Mouse (Mus musculus): ENCODE results near the gene Hmgcs2.

Gene Hmgcs2

GRCm38 (mm10) chr3:98279682-98280081 is 553 bp upstream of the Hmgcs2 start:
- no peak for DNase-seq (ENCODE audit: low read depth, low spot score)

GRCm38 (mm10) chr3:98280933-98281678 is 871 bp downstream of the Hmgcs2 start:
- DNase-seq (ENCODE audit: low read depth, low spot score): peak; percentile 74

GRCm38 (mm10) chr3:98282422-98282821 is 2.2 kb downstream of the Hmgcs2 start:
- no peak for DNase-seq (ENCODE audit: low read depth, low spot score)

DNA sequence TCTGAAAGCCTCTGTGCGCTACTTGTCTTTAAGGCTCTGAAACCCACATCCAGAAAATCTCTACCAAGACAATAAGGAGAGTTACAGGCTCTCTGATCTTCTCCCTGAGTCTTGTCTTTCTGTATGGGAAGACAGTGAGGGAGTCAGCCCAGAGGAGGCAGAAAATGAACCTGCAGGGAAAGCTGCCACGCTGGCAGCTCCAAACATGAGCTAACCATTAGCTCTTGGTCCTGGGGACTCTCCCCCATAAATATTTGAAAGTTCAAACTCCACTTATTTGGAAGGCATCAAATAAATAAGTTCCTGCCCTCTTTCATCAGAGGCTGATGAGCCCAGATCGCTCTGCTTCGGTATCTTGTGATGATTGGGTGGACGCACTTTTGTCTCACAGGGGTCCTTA is 3.0 kb downstream of the Hmgcs2 start:
- no peak for DNase-seq (ENCODE audit: low read depth, low spot score)

DNA sequence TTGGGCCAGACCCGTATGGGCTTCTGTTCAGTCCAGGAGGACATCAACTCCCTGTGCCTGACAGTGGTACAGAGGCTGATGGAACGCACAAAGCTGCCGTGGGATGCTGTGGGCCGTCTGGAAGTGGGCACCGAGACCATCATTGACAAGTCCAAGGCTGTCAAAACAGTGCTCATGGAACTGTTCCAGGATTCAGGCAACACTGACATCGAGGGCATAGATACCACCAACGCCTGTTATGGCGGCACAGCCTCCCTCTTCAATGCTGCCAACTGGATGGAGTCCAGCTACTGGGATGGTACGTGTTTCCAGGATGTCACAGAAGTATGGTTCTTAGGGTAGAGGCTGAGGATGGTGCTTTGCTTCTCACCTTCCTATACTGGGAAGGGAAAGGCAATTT is 10.8 kb downstream of the Hmgcs2 start:
- DNase-seq (ENCODE audit: low read depth, low spot score): no peak

GRCm38 (mm10) chr3:98295965-98296364 is 15.7 kb downstream of the Hmgcs2 start:
- peak; percentile 59 for DNase-seq (ENCODE audit: low read depth, low spot score)

DNA sequence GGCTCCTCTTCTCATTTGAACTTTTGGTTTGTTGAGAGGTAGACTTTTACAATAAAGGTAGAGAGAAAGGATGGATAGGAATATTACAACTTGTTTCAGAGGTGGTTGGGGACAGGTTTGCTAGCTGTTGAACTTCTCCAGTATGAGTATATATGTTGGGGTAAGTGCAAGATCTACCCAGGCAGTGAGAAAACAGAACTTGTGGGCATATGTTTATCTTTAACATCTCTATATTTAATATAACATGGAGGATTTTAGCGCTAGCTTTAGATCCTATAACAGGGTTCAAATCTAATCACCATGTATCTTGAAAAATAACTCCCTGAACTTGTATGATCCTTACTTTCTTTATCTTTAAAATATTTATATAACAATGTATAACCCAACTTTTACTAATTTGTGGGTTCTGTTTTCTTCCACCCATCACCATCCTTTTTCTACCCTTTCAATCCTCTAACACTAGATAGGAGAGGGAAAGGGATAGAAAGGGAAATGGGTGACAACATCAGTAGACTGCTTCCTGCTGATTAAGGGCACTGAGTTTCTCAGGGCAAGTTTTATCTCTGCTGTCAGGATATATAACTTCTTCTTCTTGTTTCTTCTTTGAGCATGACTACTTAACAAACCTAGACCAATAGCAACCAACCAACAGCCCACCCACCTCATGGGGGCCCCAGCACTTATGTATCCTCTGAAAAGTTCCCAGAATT is 19.3 kb downstream of the Hmgcs2 start:
- no peak for DNase-seq (ENCODE audit: low read depth, low spot score)

GRCm38 (mm10) chr3:98300266-98300665 is 20.0 kb downstream of the Hmgcs2 start:
- no peak for DNase-seq (ENCODE audit: low read depth, low spot score)

DNA sequence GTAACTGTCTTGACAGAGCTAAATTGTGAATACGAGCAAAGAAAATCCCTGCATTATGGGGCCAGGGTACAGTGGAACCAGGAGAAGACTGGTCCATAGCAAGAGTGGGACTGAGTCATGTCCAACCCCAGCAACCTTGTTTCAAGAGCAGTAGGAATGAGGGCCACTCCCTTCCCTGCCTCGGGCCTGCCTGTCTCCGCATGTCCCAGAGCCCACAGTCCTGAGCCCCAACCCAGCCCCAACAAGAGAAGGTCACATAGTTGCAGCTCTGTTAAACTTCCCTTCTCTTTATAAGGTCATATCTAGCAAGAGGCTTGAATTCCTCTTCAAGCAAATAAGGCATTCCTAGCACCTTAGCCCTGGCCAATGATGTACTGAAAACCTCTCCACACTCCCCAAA is 21.5 kb downstream of the Hmgcs2 start:
- no peak for DNase-seq (ENCODE audit: low read depth, low spot score)

- no peak for DNase-seq (ENCODE audit: low read depth, low spot score)
Observed at GRCm38 (mm10) chr3:98308606-98309005, 28.4 kb downstream of the Hmgcs2 start.

- DNase-seq (ENCODE audit: low read depth, low spot score): no peak
Observed at GRCm38 (mm10) chr3:98310456-98310855, 30.2 kb downstream of the Hmgcs2 start.

DNA sequence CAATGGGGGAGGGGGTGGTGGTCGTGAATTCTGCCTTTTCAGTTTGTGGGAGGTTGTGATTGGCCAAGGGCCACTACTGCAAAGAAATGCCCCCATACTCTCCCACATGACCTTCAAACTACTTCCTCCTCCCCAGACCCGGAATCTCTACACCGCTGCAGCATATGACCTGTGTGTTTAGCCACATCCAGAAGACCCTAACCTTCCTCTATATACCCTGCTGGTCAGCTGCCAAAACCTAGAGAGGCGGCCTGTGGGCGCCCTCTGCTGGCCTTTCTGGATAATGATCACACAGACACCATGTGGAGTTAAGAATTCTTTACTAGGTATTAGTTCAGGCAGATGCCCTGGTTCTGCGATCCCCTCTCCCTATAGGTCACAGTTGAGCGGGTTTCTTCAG is 32.6 kb downstream of the Hmgcs2 start:
- DNase-seq (ENCODE audit: low read depth, low spot score): peak; percentile 76

DNA sequence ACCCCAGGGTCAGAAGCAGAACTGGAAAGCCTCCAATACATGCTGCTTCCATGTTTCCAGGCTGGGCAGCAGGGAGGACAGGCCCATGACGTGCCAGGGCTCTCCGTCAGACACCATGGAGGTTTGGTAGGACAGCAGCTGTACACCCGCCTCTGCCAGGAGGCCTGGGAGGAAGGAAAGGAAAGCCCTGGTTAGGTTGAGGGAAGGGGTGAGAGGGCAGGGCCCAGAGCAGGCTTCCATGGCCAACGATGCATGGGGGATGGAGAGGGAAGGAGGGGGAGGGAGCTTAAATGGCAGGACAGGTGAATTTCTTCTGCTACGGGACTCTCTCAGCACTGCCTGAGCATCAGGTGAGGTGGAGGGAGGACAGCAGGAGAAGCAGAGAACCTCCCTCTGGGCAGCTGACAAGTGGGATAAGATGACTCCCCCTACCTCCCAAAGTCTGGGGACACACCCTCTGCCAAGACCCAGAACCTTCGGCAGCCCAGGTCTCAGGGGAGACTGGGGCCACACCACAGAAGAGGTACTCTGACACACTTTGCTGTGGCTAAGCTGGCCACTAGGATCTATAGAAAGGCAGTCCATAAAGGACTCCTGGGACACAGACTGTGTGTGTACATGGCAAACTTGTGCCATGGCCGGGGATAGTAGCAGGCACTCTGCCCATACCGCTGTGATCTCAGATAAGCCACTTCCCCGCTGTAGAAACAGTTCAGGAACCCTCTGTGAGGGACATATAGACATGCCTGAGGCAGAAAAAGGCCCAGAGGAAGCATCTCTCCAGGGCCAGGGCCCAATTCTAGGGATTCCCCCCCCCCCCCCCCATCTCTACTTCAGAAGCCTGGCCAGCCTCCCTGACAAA is 33.3 kb downstream of the Hmgcs2 start:
- no peak for DNase-seq (ENCODE audit: low read depth, low spot score)

DNA sequence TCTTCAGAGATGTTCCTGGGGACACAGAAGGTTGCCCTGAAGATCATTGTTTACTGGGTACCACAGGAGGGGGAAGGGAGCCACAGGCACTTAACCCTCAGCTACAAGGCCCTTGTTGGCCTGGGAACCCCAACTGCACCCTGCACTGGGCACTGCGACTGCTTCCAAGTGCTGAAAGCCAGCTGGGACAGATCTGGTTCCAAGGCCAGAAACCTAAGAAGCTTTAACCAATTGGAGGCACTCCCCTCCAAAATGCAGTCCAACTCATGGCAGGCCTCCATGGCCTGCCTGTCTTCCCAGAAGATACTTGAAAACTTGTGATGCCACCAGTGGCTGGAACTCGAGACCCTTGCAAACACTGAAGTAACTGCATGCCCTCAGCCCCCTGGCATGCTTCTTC is 34.9 kb downstream of the Hmgcs2 start:
- DNase-seq (ENCODE audit: low read depth, low spot score): no peak

DNA sequence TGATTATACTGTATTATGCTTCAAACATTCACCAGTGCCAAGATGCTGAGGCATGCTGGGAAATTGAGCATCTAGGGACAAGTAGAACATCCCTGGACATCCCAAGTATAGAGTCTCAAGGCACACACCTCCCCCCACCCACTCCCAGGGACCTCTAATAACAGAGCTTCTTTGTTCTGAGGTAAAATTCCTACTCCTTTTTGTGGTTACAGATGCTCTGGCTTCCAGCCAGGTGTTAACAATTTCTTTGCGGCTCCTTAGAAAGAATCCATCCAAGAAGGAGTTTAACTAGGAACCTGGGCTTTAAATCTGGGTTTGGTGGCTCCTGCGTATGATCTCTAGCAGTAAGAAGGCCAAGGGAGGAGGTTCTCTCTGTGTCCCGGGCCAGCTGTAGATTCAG is 36.9 kb downstream of the Hmgcs2 start:
- DNase-seq (ENCODE audit: low read depth, low spot score): no peak

- no peak for DNase-seq (ENCODE audit: low read depth, low spot score)
Observed at GRCm38 (mm10) chr3:98319190-98319589, 39.0 kb downstream of the Hmgcs2 start.

GRCm38 (mm10) chr3:98322209-98322608 is 42.0 kb downstream of the Hmgcs2 start:
- no peak for DNase-seq (ENCODE audit: low read depth, low spot score)

DNA sequence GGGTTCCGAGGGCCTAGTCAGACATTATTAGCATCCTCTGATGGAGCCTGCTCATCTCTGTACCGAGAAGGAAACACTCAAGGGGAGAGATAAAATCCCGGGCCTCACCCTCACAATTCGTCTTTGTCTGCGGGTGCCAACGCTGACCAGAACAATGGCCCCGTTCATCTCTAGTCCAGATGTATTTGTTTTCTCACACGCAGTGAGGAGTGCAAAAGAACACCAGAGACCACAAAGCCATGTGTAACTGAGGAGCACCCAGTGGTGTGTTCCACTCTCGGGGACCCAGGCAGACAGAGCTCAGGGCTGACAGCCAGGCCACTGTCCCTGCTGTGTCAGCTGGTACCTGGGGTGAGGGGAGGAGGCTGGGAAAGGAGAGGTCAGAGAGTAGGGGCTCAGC is 44.0 kb downstream of the Hmgcs2 start:
- no peak for DNase-seq (ENCODE audit: low read depth, low spot score)

DNA sequence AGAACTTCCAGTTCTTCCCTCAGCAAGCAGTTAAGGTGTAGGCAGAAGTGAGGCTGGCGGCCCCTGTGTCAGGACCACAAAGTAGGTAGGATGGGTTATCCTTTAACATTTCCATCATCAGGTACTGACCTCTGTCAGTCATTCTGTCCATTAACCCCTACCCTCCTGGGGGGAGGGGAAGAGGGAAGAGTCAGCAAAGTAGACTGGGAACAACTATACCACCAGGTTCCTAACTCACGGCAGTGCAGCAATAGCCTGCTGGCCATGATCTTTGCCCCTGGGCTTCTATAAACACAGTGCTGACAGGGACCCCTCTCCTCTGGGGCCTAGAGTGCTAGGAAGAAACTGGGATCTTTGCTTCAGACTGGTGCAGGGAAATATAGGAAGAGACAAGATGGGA is 53.8 kb downstream of the Hmgcs2 start:
- no peak for DNase-seq (ENCODE audit: low read depth, low spot score)

GRCm38 (mm10) chr3:98335331-98335730 is 55.1 kb downstream of the Hmgcs2 start:
- DNase-seq (ENCODE audit: low read depth, low spot score): no peak

DNA sequence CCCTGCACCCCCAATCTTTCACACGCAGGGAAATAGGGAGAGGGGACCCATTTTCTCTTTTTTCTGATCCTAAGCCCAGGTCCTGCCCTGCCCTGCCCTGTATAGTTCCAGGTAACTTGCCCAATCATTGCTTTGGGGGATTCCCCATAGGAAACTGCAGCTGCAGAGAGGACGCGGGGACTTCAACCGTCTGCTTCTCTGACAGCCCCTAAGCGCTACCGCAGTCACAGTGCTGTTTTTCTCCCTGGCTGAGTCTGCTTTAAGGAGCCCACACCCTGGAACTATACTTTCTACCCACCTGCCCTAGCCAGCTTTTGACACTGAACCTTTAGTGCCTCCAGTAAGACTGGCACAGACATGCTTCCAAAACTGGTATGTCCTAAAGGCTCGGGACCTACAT is 55.7 kb downstream of the Hmgcs2 start:
- no peak for DNase-seq (ENCODE audit: low read depth, low spot score)

All from ZHBTc4 (cell line).